Mouse (Mus musculus) hindbrain, embryonic 16.5 days (tissue): ENCODE measurements at regions not wholly inside any gene's neighbourhood (a gene's known extent, or its start where the extent isn't known, plus 50 kb on each side); places are given as distances from the start of the nearest gene placed in this dataset.

Experiments
- ATAC-seq: fragments of 200-750 bp; cut with Nextera tagmentation; 2 replicates; pipeline ENCODE4 v1.8.0; 2017; ENCODE audit warnings: moderate TSS enrichment, moderate library complexity
- H3K27ac ChIP-seq: fragments of 300-500 bp; sonication (generic); 2 replicates; pipeline ENCODE4 v1.5.1; 2014; ENCODE audit warnings: low read depth, mild to moderate bottlenecking, control low read depth, low read length, moderate library complexity
- H3K27me3 ChIP-seq: fragments of 300-500 bp; sonication (generic); replicated peaks from 2 replicates; pipeline ENCODE4 v1.6.1; 2014; ENCODE audit warnings: low read length; ENCODE audit not compliant: control insufficient read depth, insufficient read depth
- H3K36me3 ChIP-seq: fragments of 300-500 bp; sonication (generic); 2 replicates; pipeline ENCODE4 v1.6.1; 2014; ENCODE audit warnings: mild to moderate bottlenecking, low read length, moderate library complexity, mixed read lengths; ENCODE audit not compliant: control insufficient read depth, insufficient read depth
- H3K4me1 ChIP-seq: fragments of 300-500 bp; sonication (generic); 2 replicates; pipeline ENCODE4 v1.6.1; 2014; ENCODE audit warnings: low read depth, low read length; ENCODE audit not compliant: control insufficient read depth, insufficient read depth
- H3K4me2 ChIP-seq: fragments of 300-500 bp; sonication (generic); 2 replicates; pipeline ENCODE4 v1.6.1; 2014; ENCODE audit warnings: mild to moderate bottlenecking, low read length, control low read depth, moderate library complexity
- H3K4me3 ChIP-seq: fragments of 300-500 bp; sonication (generic); 2 replicates; pipeline ENCODE4 v1.5.1; 2014; ENCODE audit warnings: mild to moderate bottlenecking, low read length, control low read depth, moderate library complexity
- H3K9ac ChIP-seq: fragments of 300-500 bp; sonication (generic); 2 replicates; pipeline ENCODE4 v1.6.1; 2014; ENCODE audit warnings: low read depth, mild to moderate bottlenecking, control low read depth, low read length, moderate library complexity
- H3K9me3 ChIP-seq: fragments of 300-500 bp; sonication (generic); 2 replicates; pipeline ENCODE4 v1.6.1; 2014; ENCODE audit warnings: mild to moderate bottlenecking, low read length, moderate library complexity; ENCODE audit not compliant: control insufficient read depth
- WGBS: fragments of 180-500 bp; shearing (Covaris S2); extraction: QIAGEN DNeasy Blood & Tissue Kit; methylation state at CpG from one replicate; pipeline ENCODE4 v1.1.7; 2014; 5-methylcytosine and 5-hydroxymethylcytosine counted together

GRCm38 (mm10) chr15:36884671-36885365 is 122.8 kb downstream of the Zfp706 start:
- no peak for ATAC-seq
- no peaks in the 10 kb centered on the region for H3K9me3 ChIP-seq
- WGBS = 75% methylated on average over 11 of the region's 11 CpGs
- no peaks in the 10 kb centered on the region for H3K4me1 ChIP-seq
- H3K27ac ChIP-seq = no peak overlapping the region
- H3K36me3 ChIP-seq = no peaks in the 10 kb centered on the region
- H3K27me3 ChIP-seq = no peaks in the 10 kb centered on the region
- H3K4me3 ChIP-seq = no peak overlapping the region
- H3K4me2 ChIP-seq = no peak overlapping the region
- H3K9ac ChIP-seq = no peak overlapping the region

- H3K27me3 ChIP-seq = no peaks in the 10 kb centered on the region
- H3K4me3 ChIP-seq = no peak overlapping the region
- ATAC-seq = no peak
- WGBS = 89% methylated on average over 3 of the region's 3 CpGs
- H3K27ac ChIP-seq = no peak overlapping the region
- no peaks in the 10 kb centered on the region for H3K4me1 ChIP-seq
- H3K9ac ChIP-seq = no peak overlapping the region
- H3K9me3 ChIP-seq = no peaks in the 10 kb centered on the region
- no peaks in the 10 kb centered on the region for H3K36me3 ChIP-seq
- H3K4me2 ChIP-seq = no peak overlapping the region
Observed at GRCm38 (mm10) chr15:36884074-36884473, 123.5 kb downstream of the Zfp706 start.

- H3K9ac ChIP-seq = no peak overlapping the region
- H3K27me3 ChIP-seq = no peaks in the 10 kb centered on the region
- no peak for ATAC-seq
- no peak overlapping the region for H3K27ac ChIP-seq
- H3K4me3 ChIP-seq = no peak overlapping the region
- no peaks in the 10 kb centered on the region for H3K9me3 ChIP-seq
- H3K36me3 ChIP-seq = no peaks in the 10 kb centered on the region
- no peaks in the 10 kb centered on the region for H3K4me1 ChIP-seq
- H3K4me2 ChIP-seq = no peak overlapping the region
- WGBS = 83% methylated on average over 6 of the region's 6 CpGs
Observed at GRCm38 (mm10) chr15:36883156-36883555, 124.4 kb downstream of the Zfp706 start.

DNA sequence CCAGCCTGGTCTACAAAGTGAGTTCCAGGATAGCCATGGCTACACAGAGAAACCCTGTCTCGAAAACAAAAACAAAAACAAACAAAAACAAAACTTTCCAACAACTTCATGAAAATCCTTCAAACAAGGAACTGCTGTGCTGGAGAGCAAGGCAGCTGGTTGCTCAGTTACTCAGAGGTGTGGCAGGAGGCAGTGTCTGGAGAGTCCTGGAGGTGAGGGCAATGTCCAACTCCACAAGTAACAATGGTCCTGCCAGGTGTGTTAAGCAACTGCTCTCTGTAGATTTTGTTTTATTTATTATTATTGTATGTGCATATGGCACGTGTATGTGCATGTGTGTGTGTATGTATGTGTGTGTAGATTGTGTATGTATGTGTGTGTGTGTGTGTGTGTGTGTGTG is 126.0 kb downstream of the Zfp706 start:
- no peaks in the 10 kb centered on the region for H3K36me3 ChIP-seq
- no peaks in the 10 kb centered on the region for H3K27me3 ChIP-seq
- no peaks in the 10 kb centered on the region for H3K9me3 ChIP-seq
- H3K4me1 ChIP-seq = no peaks in the 10 kb centered on the region
- H3K9ac ChIP-seq = no peak overlapping the region
- no peak overlapping the region for H3K4me2 ChIP-seq
- no peak for ATAC-seq
- H3K27ac ChIP-seq = no peak overlapping the region
- H3K4me3 ChIP-seq = no peak overlapping the region
- 75% methylated on average over 2 of the region's 2 CpGs for WGBS

DNA sequence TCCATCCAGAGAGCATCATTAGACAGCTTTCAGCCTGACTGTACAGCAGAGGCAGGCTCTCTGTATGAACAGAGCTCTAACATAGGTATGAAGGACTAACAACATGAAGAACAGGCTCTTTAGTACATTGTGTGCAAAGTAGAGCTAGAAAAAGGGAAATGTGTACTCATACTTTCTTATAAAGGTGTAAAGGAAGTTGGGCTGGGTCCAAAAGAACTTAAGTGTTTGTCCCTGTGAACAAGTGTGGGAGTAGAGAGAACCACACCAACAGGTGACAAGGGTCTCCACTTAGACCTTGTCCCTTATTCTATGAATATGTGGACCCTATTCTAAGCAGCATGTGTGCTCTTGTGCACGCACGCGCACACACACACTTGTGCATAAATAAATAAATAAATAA is 127.0 kb downstream of the Zfp706 start:
- H3K27ac ChIP-seq = no peak overlapping the region
- no peaks in the 10 kb centered on the region for H3K27me3 ChIP-seq
- H3K36me3 ChIP-seq = no peaks in the 10 kb centered on the region
- H3K4me3 ChIP-seq = no peak overlapping the region
- no peak overlapping the region for H3K9ac ChIP-seq
- no peaks in the 10 kb centered on the region for H3K4me1 ChIP-seq
- 97% methylated on average over 3 of the region's 3 CpGs for WGBS
- H3K9me3 ChIP-seq = no peaks in the 10 kb centered on the region
- H3K4me2 ChIP-seq = no peak overlapping the region
- ATAC-seq = no peak

DNA sequence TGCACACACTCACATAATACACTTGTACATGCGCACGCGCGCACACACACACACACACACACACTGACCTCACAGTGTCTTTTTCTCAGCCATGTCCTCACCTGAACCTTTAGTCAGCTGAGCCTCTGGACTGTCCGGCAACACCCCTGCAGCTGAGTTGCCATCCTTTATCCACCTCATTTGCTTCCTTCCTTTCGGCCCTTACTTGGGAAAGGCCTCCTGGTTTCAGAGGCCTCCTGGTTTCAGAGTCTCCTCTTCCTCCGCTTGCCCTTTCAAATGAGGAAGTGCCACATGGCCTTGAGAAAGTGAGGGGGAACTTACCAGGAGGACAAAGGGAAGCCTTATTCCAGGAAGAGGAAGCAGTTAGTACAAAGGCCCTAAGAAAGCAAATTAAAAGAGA is 128.0 kb downstream of the Zfp706 start:
- Histone ChIP-seq H3K4me2 (no peak overlapping the region), H3K9ac (no peak overlapping the region), H3K4me3 (no peak overlapping the region), H3K27ac (no peak overlapping the region), H3K36me3 (no peaks in the 10 kb centered on the region), H3K9me3 (no peaks in the 10 kb centered on the region), H3K27me3 (no peaks in the 10 kb centered on the region), H3K4me1 (no peaks in the 10 kb centered on the region)
- WGBS = 90% methylated on average over 7 of the region's 7 CpGs
- ATAC-seq = no peak

- H3K27ac ChIP-seq = no peak overlapping the region
- 21% methylated on average over 5 of the region's 5 CpGs for WGBS
- H3K9me3 ChIP-seq = no peaks in the 10 kb centered on the region
- no peaks in the 10 kb centered on the region for H3K27me3 ChIP-seq
- no peaks in the 10 kb centered on the region for H3K36me3 ChIP-seq
- no peak overlapping the region for H3K9ac ChIP-seq
- no peak for ATAC-seq
- peaks cover 3% of the 10 kb centered on the region for H3K4me1 ChIP-seq
- no peak overlapping the region for H3K4me3 ChIP-seq
- no peak overlapping the region for H3K4me2 ChIP-seq
Observed at GRCm38 (mm10) chr15:36878960-36879359, 128.6 kb downstream of the Zfp706 start.

- no peaks in the 10 kb centered on the region for H3K9me3 ChIP-seq
- H3K4me3 ChIP-seq = no peak overlapping the region
- H3K9ac ChIP-seq = no peak overlapping the region
- H3K4me2 ChIP-seq = no peak overlapping the region
- H3K4me1 ChIP-seq = peaks cover 10% of the 10 kb centered on the region
- no peaks in the 10 kb centered on the region for H3K36me3 ChIP-seq
- H3K27ac ChIP-seq = no peak overlapping the region
- no peak for ATAC-seq
- H3K27me3 ChIP-seq = no peaks in the 10 kb centered on the region
- 93% methylated on average over 3 of the region's 3 CpGs for WGBS
Observed at GRCm38 (mm10) chr15:36878276-36878675, 129.3 kb downstream of the Zfp706 start.

- no peak for ATAC-seq
- no peak overlapping the region for H3K4me3 ChIP-seq
- 64% methylated on average over 7 of the region's 7 CpGs for WGBS
Observed at GRCm38 (mm10) chr15:36877501-36877900, 130.1 kb downstream of the Zfp706 start.

More at GRCm38 (mm10) chr15:36877501-36877900, 130.1 kb downstream of the Zfp706 start:
- Histone ChIP-seq H3K4me2 (no peak overlapping the region), H3K36me3 (no peaks in the 10 kb centered on the region), H3K9ac (no peak overlapping the region), H3K9me3 (no peaks in the 10 kb centered on the region), H3K4me1 (peaks cover 14% of the 10 kb centered on the region), H3K27me3 (no peaks in the 10 kb centered on the region), H3K27ac (no peak overlapping the region)
